9 mouse cellular contexts compared by ENCODE assay signal in the genomic region with DNA sequence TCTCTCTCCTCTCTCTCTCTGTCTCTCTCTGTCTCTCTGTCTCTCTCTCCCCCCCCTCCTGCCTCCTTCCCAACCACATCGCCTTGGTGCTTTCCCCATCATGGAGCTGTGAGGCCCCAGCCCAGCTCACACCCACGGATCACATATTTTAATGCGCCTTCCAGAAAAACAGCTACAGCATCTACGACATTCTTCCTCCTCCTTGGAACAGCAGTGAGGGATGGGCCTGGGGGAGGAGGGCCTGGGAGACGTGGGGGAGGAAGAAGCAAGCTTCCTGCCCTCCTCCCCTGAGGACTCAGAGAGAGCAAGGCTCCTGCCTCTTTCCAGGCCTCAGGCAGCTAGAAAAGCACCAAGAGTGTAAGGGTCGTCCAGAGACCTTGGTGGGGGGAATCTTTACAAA. TPM values are rescaled to one million over a fixed set of nuclear protein-coding genes. Genes with fewer than 3 reads are reported as not detected.
A peak's percentile ranks its signal among the peaks of the same experiment; 100 is the strongest.
DNase-seq lines count a peak whose midpoint lies in the region; ATAC-seq and TF ChIP-seq lines count a peak whose summit lies in the region.
"Had no signal": no experiment of that assay in that cellular context is flagged by ENCODE, and none has a peak within 500 bp of the region (broad histone marks: within the 10 kb centered on the region; RNA-seq: fewer than 3 reads in every experiment).

No protein-coding gene starts in this region.

- no peak for TF ChIP-seq CTCF in heart, adult 2 months (IDR thresholded peaks at IDR 0.05)

- peak; percentile 56 to 67 for DNase-seq in layer of hippocampus, adult 18-20 months (ENCODE audit: low spot score in 2 of 2)
- DNase-seq in layer of hippocampus, postnatal 25 days (ENCODE audit: extremely low spot score in 1 of 2, low spot score in 1 of 2): no peak
- peak; percentile 69 to 70 for DNase-seq in heart, adult 2 months
- peak; percentile 58 to 76 for DNase-seq in left cerebral cortex, adult 18-20 months (ENCODE audit: low spot score in 2 of 2)
- no peak for DNase-seq in cerebellum, adult 8-10 months
- DNase-seq in embryo, embryonic 10 days (ENCODE audit: low spot score): no peak
- DNase-seq in hindbrain, embryonic 11.5 days (ENCODE audit: low spot score): no peak

- peak; percentile 59 for TF ChIP-seq POLR2A in heart, adult 2 months (IDR thresholded peaks at IDR 0.05; ENCODE audit: insufficient read depth, low read depth, low read length)

- WGBS in heart, adult 2 months: 28% methylated on average over 6 of the region's 6 CpGs
- WGBS in stomach, embryonic 15.5 days: 26% methylated on average over 6 of the region's 6 CpGs
- 54% methylated on average over 6 of the region's 6 CpGs for WGBS in hindbrain, embryonic 11.5 days

- H3K36me3 ChIP-seq in heart, adult 2 months (ENCODE audit: control insufficient read depth, insufficient read depth, low read length): no peaks in the 10 kb centered on the region
- H3K36me3 ChIP-seq in stomach, embryonic 15.5 days: no peaks in the 10 kb centered on the region
- no peaks in the 10 kb centered on the region for H3K36me3 ChIP-seq in hindbrain, embryonic 11.5 days (ENCODE audit: control insufficient read depth, insufficient read depth, low read length)
- H3K36me3 ChIP-seq: midbrain, embryonic 12.5 days had no signal

- H3K9ac ChIP-seq in heart, adult 2 months (ENCODE audit: low read depth, low read length): no peak overlapping the region
- no peak overlapping the region for H3K9ac ChIP-seq in stomach, embryonic 15.5 days
- no peak overlapping the region for H3K9ac ChIP-seq in hindbrain, embryonic 11.5 days (ENCODE audit: low read depth, low read length)
- H3K9ac ChIP-seq: midbrain, embryonic 12.5 days had no signal

- TF ChIP-seq EP300 in heart, adult 2 months (IDR thresholded peaks at IDR 0.05; ENCODE audit: insufficient read depth, low read depth, low read length): peak; percentile 73; the same call in 1 of the 2 replicates

- H3K4me3 ChIP-seq in heart, adult 2 months: no peak overlapping the region
- no peak overlapping the region for H3K4me3 ChIP-seq in stomach, embryonic 15.5 days (replicated peaks)
- no peak overlapping the region for H3K4me3 ChIP-seq in hindbrain, embryonic 11.5 days (ENCODE audit: low read depth, low read length)
- H3K4me3 ChIP-seq: midbrain, embryonic 12.5 days had no signal

- no peaks in the 10 kb centered on the region for H3K27me3 ChIP-seq in heart, adult 2 months (ENCODE audit: control insufficient read depth, insufficient read depth, low read length)
- no peaks in the 10 kb centered on the region for H3K27me3 ChIP-seq in stomach, embryonic 15.5 days (replicated peaks)
- no peaks in the 10 kb centered on the region for H3K27me3 ChIP-seq in hindbrain, embryonic 11.5 days (ENCODE audit: control insufficient read depth, insufficient read depth, low read length)
- H3K27me3 ChIP-seq: midbrain, embryonic 12.5 days had no signal

- no peak overlapping the region for H3K4me2 ChIP-seq in stomach, embryonic 15.5 days
- no peak overlapping the region for H3K4me2 ChIP-seq in hindbrain, embryonic 11.5 days (replicated peaks; ENCODE audit: low read depth, low read length)
- H3K4me2 ChIP-seq: midbrain, embryonic 12.5 days had no signal

- peak overlapping the region; percentile 66 for H3K27ac ChIP-seq in heart, adult 2 months
- H3K27ac ChIP-seq in stomach, embryonic 15.5 days: peak overlapping the region; percentile 42
- H3K27ac ChIP-seq in hindbrain, embryonic 11.5 days (ENCODE audit: low read depth, low read length): no peak overlapping the region
- H3K27ac ChIP-seq: midbrain, embryonic 12.5 days had no signal

- no peaks in the 10 kb centered on the region for H3K9me3 ChIP-seq in stomach, embryonic 15.5 days
- no peaks in the 10 kb centered on the region for H3K9me3 ChIP-seq in hindbrain, embryonic 11.5 days (ENCODE audit: control insufficient read depth, low read length)
- H3K9me3 ChIP-seq: midbrain, embryonic 12.5 days had no signal

- intact Hi-C loops in heart, adult 2 months (cut with DNase I): no loop called here

- H3K79me2 ChIP-seq in heart, adult 2 months (replicated peaks; ENCODE audit: control insufficient read depth, insufficient read depth, low read length): no peaks in the 10 kb centered on the region

- ATAC-seq in stomach, embryonic 15.5 days (ENCODE audit: insufficient read depth, low FRiP score, low read depth): peak; percentile 38; the same call in 1 of the 2 replicates
- ATAC-seq in hindbrain, embryonic 11.5 days (ENCODE audit: low FRiP score): no peak

- H3K4me1 ChIP-seq in heart, adult 2 months (ENCODE audit: control insufficient read depth, insufficient read depth, low read length): peaks cover 9% of the 10 kb centered on the region
- no peaks in the 10 kb centered on the region for H3K4me1 ChIP-seq in stomach, embryonic 15.5 days
- no peaks in the 10 kb centered on the region for H3K4me1 ChIP-seq in hindbrain, embryonic 11.5 days (replicated peaks; ENCODE audit: control insufficient read depth, insufficient read depth, low read length)
- H3K4me1 ChIP-seq: midbrain, embryonic 12.5 days had no signal

RNA-seq across cellular contexts. Expression of a gene that starts 17.3 kb away (rescaled TPM):
- 10 to 100 TPM; 80.4 to 80.8 TPM for total RNA-seq in layer of hippocampus, adult 18-20 months (2021)
- 10 to 100 TPM; 72.1 to 76.1 TPM for total RNA-seq in layer of hippocampus, postnatal 25 days (2021)
- 1 to 10 TPM; 3.9 to 5.0 TPM for total RNA-seq in heart, adult 2 months (2021)
- polyA plus RNA-seq in heart, adult 2 months (2012; rRNA removed): 4.6 and 4.7 TPM in 2 replicates
- 10 to 100 TPM; 75.1 to 77.0 TPM for total RNA-seq in left cerebral cortex, adult 18-20 months (2021)
- polyA plus RNA-seq in stomach, embryonic 15.5 days (2015; fragmentation: Nextera tagmentation; extraction: Ambion mirVana): 2.5 and 2.6 TPM in 2 replicates
- polyA plus RNA-seq in hindbrain, embryonic 11.5 days (2014; fragmentation: Nextera tagmentation; extraction: Ambion mirVana): 0.25 and 0.79 TPM in 2 replicates

Comparison
In these comparisons a context has a peak if more than half of its experiments do, and no peak if none do; other contexts are left out.
1. DNase-seq: peak in layer of hippocampus, adult 18-20 months (2 of 2), heart, adult 2 months (2 of 2) and left cerebral cortex, adult 18-20 months (2 of 2); none in layer of hippocampus, postnatal 25 days (0 of 2), cerebellum, adult 8-10 months (single experiment), embryo, embryonic 10 days (single experiment) and hindbrain, embryonic 11.5 days (single experiment).
2. RNA of a gene that starts 17.3 kb away (total RNA-seq): 80.4 to 80.8 TPM in layer of hippocampus, adult 18-20 months, 75.1 to 77.0 TPM in left cerebral cortex, adult 18-20 months and 72.1 to 76.1 TPM in layer of hippocampus, postnatal 25 days; 3.9 to 5.0 TPM in heart, adult 2 months; every median in the first group is over 10 times any median in the second.